Mouse (Mus musculus) yolk sac, embryonic 10.5 days (tissue): ENCODE measurements around the gene Trio.

Experiments
- DNase-seq: peaks from one replicate; pipeline ENCODE4 v3.0.0-alpha.2; 2017; ENCODE audit warnings: low spot score

Trio gene

GRCm38 (mm10) chr15:27991892-27992593 is 33.6 kb downstream of the Trio start:
- DNase-seq: no peak

- no peak for DNase-seq
These were observed 34.5 kb downstream of the Trio start for GRCm38 (mm10) chr15:27991066-27991701.

DNA sequence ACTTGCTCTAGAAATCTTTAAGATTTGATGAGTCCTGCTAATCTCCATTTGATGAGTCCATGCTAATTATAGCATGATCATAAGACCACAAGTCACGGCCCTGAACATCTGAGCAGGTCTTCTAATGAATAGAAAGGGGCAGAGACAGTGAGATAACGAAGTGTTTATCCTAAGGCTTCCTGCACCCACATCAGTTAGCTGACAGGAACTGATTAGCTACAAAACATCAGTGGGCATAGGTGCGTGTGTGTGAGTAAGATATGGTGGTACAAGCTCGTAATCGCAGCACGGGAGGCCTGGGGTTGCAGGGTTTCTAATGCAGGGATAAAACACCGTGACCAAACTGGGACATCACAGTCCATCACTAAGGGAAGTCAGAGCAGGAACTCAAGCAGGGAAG is 37.7 kb downstream of the Trio start:
- no peak for DNase-seq

GRCm38 (mm10) chr15:27984881-27985280 is 40.8 kb downstream of the Trio start:
- no peak for DNase-seq

GRCm38 (mm10) chr15:27981764-27982500 is 43.7 kb downstream of the Trio start:
- no peak for DNase-seq

DNA sequence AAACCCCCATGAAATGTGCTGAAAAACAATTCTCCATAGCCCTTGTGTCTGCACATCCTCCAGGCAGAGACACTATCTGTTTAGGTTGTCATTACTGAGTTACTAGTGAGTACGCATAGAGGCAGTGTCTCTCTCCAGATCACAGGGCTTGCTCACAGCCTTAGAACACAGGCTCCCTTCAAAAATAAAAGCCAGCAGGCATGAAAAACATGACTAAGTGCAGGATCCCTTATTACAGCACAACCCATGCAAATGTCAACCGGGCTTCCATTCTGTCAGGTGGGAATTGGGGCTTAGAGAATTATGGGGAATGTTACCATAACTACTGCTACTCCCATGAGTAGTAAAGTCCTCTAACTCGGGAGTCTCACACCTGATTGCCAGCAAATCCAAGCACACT is 44.4 kb downstream of the Trio start:
- DNase-seq: no peak

GRCm38 (mm10) chr15:27980436-27980835 is 45.2 kb downstream of the Trio start:
- DNase-seq: peak; percentile 56

GRCm38 (mm10) chr15:27976950-27977349 is 48.7 kb downstream of the Trio start:
- no peak for DNase-seq

DNA sequence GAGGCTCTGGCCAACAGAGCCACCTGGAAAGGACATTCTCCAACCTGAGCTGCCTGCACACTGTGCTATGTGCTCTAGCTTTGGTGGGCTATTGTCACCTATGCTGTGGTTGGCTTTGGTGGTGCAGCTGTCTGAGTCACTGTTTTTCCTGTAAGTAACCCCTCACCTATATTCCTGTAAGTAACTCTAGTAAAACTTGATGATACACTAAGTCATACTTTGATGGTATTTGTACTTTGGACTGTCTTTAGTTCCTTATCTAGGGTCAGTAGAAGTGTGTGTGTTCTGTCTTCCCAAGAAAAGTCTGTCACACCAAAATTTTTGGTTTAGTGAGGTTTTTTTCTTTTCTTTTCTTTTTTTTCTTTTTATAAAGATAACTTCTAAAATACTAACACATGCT is 49.3 kb downstream of the Trio start:
- DNase-seq: no peak

GRCm38 (mm10) chr15:27974637-27975036 is 51.0 kb downstream of the Trio start:
- DNase-seq: no peak

GRCm38 (mm10) chr15:27968183-27968582 is 57.5 kb downstream of the Trio start:
- no peak for DNase-seq

GRCm38 (mm10) chr15:27967128-27967876 is 58.3 kb downstream of the Trio start:
- peak; percentile 77 for DNase-seq

DNA sequence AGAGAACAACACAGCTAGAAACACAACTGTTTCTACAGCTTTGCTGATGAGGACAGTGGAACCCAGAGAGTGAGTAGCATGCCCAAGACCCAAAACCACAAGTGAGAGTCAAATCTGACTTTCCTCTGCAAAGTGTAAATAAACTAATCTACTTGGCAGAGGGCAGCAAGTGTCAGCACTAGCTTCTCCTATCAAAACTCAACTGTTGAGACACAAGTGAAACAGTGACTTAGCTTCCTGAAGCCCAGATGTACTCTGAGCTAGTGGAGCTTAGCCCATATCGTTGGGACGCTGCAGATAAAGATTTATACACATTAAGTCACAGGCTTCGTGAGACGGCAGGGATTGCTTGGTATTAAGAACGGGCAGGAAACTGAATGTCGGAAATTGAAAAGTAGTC is 60.8 kb downstream of the Trio start:
- DNase-seq: peak; percentile 17

DNA sequence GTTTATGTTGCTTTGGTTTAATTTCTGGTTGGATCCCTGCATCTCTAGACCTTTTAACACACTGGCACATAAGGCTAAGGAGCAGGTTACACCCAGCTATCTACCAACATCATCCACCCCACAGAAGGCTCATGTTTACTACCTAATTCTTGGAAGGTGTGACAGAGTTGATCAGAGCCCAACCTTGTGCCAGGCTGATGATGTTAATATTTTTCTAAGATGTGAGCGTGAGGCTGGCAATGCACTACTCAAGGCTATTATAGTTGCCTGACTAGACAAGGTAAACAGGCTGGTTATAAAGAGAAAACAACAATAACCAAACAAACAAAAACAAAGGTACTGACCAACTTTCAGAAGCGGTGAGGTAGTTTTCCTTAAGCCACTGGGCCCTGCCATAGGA is 62.1 kb downstream of the Trio start:
- no peak for DNase-seq

- peak; percentile 74 for DNase-seq
These were observed 65.0 kb downstream of the Trio start for GRCm38 (mm10) chr15:27960642-27961041.

- no peak for DNase-seq
These were observed 67.8 kb downstream of the Trio start for GRCm38 (mm10) chr15:27957867-27958266.

DNA sequence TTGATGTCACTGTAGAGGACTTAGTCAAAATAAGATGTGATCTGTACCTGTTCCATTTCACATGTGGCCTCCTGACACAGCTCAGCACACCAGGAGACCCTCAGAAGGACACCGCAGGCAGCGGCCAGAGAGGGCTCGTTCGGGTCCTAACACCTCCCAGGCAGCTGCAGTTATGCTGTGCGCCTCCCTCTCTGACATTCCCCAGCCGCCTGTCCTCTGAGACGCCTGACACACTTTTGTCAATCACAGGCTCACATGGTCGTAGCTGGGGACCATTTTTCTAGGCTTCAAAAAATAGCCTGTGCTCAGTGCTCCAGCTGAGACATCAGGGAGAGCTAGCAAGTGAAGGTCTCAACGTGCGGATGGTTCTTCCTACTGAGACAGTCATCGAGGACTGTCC is 70.0 kb downstream of the Trio start:
- DNase-seq: no peak

DNA sequence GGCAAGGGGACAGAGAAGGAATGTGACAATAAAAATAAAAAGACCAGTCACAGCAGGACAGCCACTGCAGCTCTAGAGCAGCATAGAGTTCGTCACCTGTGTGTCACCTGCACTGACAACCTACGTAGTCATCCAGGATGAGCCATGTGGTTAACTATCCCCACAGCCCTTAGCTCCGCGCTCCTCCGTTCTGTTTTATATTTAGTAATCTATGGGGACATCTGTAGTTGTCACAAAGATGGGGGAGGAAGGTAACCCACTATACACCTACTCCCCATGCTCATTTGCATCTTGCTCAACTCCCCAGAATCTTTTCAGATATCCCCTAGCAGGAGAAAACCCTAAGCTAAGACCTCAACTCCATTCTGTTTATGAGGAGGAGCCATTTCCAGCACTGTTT is 71.3 kb downstream of the Trio start:
- no peak for DNase-seq

- no peak for DNase-seq
These were observed 72.1 kb downstream of the Trio start for GRCm38 (mm10) chr15:27953570-27953969.

DNA sequence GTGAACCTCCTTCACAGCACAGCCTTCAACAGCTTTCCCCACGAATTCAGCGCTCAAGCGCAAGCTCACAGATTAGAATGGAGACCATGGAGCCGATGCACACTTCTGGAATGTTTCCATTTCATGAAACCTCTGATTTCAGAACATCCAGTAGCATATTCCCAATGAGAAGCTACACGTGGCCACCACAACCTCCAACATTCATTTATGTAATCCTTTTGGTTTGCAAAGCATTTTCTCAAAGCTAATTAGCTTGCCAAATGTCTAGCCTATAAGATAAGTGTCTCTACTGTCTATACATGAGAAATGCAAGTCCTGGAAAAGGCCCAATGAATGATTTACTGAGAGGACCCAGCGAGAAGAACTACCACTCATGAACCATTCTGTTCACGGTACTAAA is 74.5 kb downstream of the Trio start:
- DNase-seq: no peak

- no peak for DNase-seq
These were observed 76.5 kb downstream of the Trio start for GRCm38 (mm10) chr15:27949196-27949595.

- DNase-seq: no peak
These were observed 77.8 kb downstream of the Trio start for GRCm38 (mm10) chr15:27947880-27948279.

DNA sequence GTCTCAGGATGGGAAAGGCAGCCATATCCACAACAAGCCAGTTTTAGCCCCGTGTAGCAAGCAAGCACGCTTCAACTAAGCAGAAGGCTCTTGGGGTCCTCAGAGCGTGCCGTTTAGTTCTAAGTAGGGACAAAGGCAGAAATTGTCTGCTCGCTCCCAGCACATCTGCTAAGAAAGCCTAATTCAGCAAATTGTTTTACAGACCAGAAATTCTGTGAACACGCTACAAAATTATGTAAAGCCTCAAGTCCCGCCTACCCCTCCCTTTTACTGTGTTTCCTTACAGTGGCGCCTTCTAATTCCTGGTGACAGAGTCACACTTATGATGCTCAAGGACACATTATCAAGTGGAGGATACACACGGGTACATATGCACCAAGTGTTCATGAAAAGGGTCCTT is 80.1 kb downstream of the Trio start:
- DNase-seq: no peak
